Mouse (Mus musculus) urinary bladder, postnatal 4 days (tissue): ENCODE measurements at regions not wholly inside any gene's neighbourhood (a gene's known extent, or its start where the extent isn't known, plus 50 kb on each side); places are given as distances from the start of the nearest gene placed in this dataset.

Experiments
- DNase-seq, 2 experiments: peaks; one replicate each; pipeline ENCODE4 v3.0.0; 2021 to 2022; ENCODE audit warnings: low spot score in 2 of 2

- no peak for DNase-seq
These were observed 51.6 kb upstream of the Polg start for GRCm38 (mm10) chr7:79517581-79518337.

- no peak for DNase-seq
These were observed 50.1 kb upstream of the Polg start for GRCm38 (mm10) chr7:79516287-79516686.
